Comparison of ENCODE assay signal across 13 mouse cellular contexts in the genomic region with DNA sequence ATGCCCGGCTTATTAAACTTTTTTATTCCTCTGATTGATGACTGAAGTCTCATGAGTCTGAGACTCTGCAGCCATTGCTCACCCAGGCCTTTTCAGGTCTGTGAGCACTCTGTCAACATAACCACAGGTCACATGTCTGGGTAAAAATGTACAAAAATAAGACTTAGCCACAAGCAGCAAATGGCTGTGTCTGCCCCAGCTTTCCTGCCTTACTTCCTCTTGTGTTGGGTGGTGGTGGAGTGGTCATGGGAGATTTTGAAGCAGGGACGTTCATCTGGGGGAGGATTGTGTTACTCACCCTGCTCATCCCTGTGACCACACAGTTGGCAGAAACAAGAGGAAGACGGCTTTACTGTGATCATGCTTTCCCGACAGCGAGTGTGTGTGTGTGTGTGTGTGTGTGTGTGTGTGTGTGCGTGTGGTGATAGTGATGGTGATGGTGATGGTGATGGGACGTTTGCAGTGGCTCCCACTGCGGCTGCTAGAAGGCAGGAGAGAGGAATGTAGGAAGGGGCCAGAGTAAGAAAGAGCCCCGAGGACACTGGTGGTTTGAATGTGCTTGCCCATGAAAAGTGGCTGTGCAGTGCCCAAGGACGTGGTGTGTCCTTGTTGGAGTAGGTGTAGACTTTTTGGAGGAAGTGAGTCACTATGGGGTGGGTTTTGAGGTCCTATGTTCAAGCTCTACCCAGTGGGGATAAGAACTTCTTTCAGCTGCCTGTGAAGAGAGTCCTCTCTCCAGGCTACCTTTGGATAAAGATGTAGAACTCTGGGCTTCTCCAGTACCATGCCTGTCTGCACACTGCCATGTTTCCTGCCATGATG. TPM values are rescaled to one million over a fixed set of nuclear protein-coding genes. Genes with fewer than 3 reads are reported as not detected.
DNase-seq lines count a peak whose midpoint lies in the region; TF ChIP-seq lines count a peak whose summit lies in the region.
"Had no signal": no experiment of that assay in that cellular context is flagged by ENCODE, and none has a peak within 500 bp of the region (broad histone marks: within the 10 kb centered on the region; RNA-seq: fewer than 3 reads in every experiment).

No protein-coding gene starts in this region.

- TF ChIP-seq POLR2A in lung, adult 2 months (IDR thresholded peaks at IDR 0.05; ENCODE audit: borderline replicate concordance, extremely low read depth, low read depth, low read length) = no peak

- WGBS in lung, adult 2 months = 72% methylated on average over 10 of the region's 10 CpGs

- TF ChIP-seq CTCF in lung, adult 2 months (IDR thresholded peaks at IDR 0.05; ENCODE audit: insufficient read depth, low read length) = no peak

- H3K4me3 ChIP-seq in lung, adult 2 months (replicated peaks; ENCODE audit: extremely low read depth, low read depth, low read length) = no peak overlapping the region
- H3K4me3 ChIP-seq: gastrocnemius, adult 2 months; layer of hippocampus, adult 2 months; neural tube, embryonic 12.5 days had no signal

- no peaks in the 10 kb centered on the region for H3K4me1 ChIP-seq in lung, adult 2 months (ENCODE audit: control insufficient read depth, insufficient read depth, low read length)
- H3K4me1 ChIP-seq: neural tube, embryonic 12.5 days had no signal

- DNase-seq in lung, adult 18-20 months = peak; percentile 25 to 32
- no peak for DNase-seq in lung, adult 2 months
- DNase-seq in T-cell, adult 2 months (ENCODE audit: low spot score) = peak; percentile 15
- DNase-seq in lung, postnatal 10 days = peak; percentile 7
- peak; percentile 15 for DNase-seq in skeletal muscle tissue, adult 2 months (ENCODE audit: low read depth, low spot score)
- no peak for DNase-seq in frontal cortex, adult 2 months (ENCODE audit: extremely low spot score in 1 of 2, low spot score in 1 of 2)
- no peak for DNase-seq in testis, postnatal 10 days (ENCODE audit: low spot score)
- DNase-seq: cerebellum, adult 18-20 months; gastrocnemius, adult 2 months; right cerebral cortex, postnatal 25 days; thymus, postnatal 36 days had no signal

RNA-seq across cellular contexts. Expression of a gene that starts 37.8 kb away (rescaled TPM):
- 7.8 and 11.8 TPM in 2 replicates for polyA plus RNA-seq in lung, adult 2 months (2012; rRNA removed)
- polyA plus RNA-seq in frontal cortex, adult 2 months (2012; rRNA removed) = 33.4 and 35.7 TPM in 2 replicates

Comparison
In these comparisons a context has a peak if more than half of its experiments do, and no peak if none do; other contexts are left out.
1. DNase-seq: peak in lung, adult 18-20 months (2 of 2), T-cell, adult 2 months (single experiment), lung, postnatal 10 days (single experiment) and skeletal muscle tissue, adult 2 months (single experiment); none in lung, adult 2 months (single experiment), frontal cortex, adult 2 months (0 of 2) and testis, postnatal 10 days (single experiment).